Mouse (Mus musculus) embryonic fibroblast, embryonic 13.5 days (primary cell): ENCODE results near the gene Gm27029.

Experiments used
- CTCF ChIP-seq: IDR thresholded peaks from 2 replicates; pipeline ENCODE4 v1.5.1; 2011; ENCODE audit warnings: mild to moderate bottlenecking, control low read depth, low read length, moderate library complexity, borderline replicate concordance; ENCODE audit not compliant: insufficient read depth
- POLR2A ChIP-seq: IDR thresholded peaks from 2 replicates; pipeline ENCODE4 v1.6.1; 2011; ENCODE audit warnings: low read depth, mild to moderate bottlenecking, control low read depth, low read length, moderate library complexity

DNA sequence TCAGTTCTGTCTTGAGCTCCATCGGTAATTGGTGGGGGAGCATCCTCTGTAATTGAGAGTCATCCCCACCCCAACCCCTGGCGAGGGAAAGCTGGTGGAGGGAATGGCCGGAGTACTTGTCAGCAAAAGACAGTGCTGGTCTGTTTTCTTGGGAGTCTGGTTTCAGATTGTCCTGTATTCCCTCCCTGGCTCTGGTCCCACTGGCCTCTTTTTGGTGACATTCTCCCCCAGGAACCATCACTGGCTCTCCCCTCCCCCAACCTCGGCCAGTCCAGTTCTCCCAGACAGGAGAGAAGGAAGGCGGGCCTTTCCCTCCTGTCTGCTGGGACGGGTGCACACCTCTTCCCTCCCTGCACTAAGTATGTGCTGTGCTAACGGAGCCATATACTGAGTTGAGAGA, 47.7 kb upstream of the Gm27029 start:
- no peak for TF ChIP-seq POLR2A
- TF ChIP-seq CTCF = no peak
